Mouse (Mus musculus) midbrain, embryonic 16.5 days (tissue): ENCODE results near the gene Dlg5. TPM values are rescaled to one million over a fixed set of nuclear protein-coding genes. Genes with fewer than 3 reads are reported as not detected.

Experiments
- ATAC-seq: fragments of 200-750 bp; cut with Nextera tagmentation; 2 replicates; pipeline ENCODE4 v1.8.0; 2017; ENCODE audit warnings: moderate TSS enrichment
- H3K27ac ChIP-seq: fragments of 300-500 bp; sonication (generic); 2 replicates; pipeline ENCODE4 v1.5.1; 2014; ENCODE audit warnings: mild to moderate bottlenecking, low read length, mixed read lengths
- H3K27me3 ChIP-seq: fragments of 300-500 bp; sonication (generic); 2 replicates; pipeline ENCODE4 v1.6.1; 2014; ENCODE audit warnings: low read depth, low read length, mixed read lengths; ENCODE audit not compliant: control insufficient read depth, insufficient read depth
- H3K36me3 ChIP-seq: fragments of 300-500 bp; sonication (generic); 2 replicates; pipeline ENCODE4 v1.6.1; 2014; ENCODE audit warnings: mild to moderate bottlenecking, low read length, moderate library complexity, mixed read lengths; ENCODE audit not compliant: control insufficient read depth, insufficient read depth
- H3K4me1 ChIP-seq: fragments of 300-500 bp; sonication (generic); 2 replicates; pipeline ENCODE4 v1.6.1; 2014; ENCODE audit warnings: mild to moderate bottlenecking, low read length, mixed read lengths; ENCODE audit not compliant: control insufficient read depth, insufficient read depth
- H3K4me2 ChIP-seq: fragments of 300-500 bp; sonication (generic); 2 replicates; pipeline ENCODE4 v1.6.1; 2014; ENCODE audit warnings: mild to moderate bottlenecking, low read length, mixed read lengths
- H3K4me3 ChIP-seq: fragments of 300-500 bp; sonication (generic); 2 replicates; pipeline ENCODE4 v1.5.1; 2014; ENCODE audit warnings: low read depth, mild to moderate bottlenecking, low read length, moderate library complexity, mixed read lengths
- H3K9ac ChIP-seq: fragments of 300-500 bp; sonication (generic); 2 replicates; pipeline ENCODE4 v1.6.1; 2014; ENCODE audit warnings: low read depth, low read length, mixed read lengths
- H3K9me3 ChIP-seq: fragments of 300-500 bp; sonication (generic); replicated peaks from 2 replicates; pipeline ENCODE4 v1.6.1; 2014; ENCODE audit warnings: mild to moderate bottlenecking, low read length, mixed read lengths; ENCODE audit not compliant: control insufficient read depth, poor library complexity, severe bottlenecking
- WGBS: fragments of 180-500 bp; shearing (Covaris S2); extraction: QIAGEN DNeasy Blood & Tissue Kit; methylation state at CpG from one replicate; pipeline ENCODE4 v1.1.7; 2014; 5-methylcytosine and 5-hydroxymethylcytosine counted together
- polyA plus RNA-seq: library from polyadenylated mRNA; unstranded; fragments of >200 nt; fragmentation: Nextera tagmentation; extraction: Ambion mirVana; gene quantifications from 2 replicates; pipeline ENCODE4 v1.2.1, GENCODE M21; 2015

Dlg5 gene
- polyA plus RNA-seq, 1 experiment from 2014 or later, result 21.4 TPM

DNA sequence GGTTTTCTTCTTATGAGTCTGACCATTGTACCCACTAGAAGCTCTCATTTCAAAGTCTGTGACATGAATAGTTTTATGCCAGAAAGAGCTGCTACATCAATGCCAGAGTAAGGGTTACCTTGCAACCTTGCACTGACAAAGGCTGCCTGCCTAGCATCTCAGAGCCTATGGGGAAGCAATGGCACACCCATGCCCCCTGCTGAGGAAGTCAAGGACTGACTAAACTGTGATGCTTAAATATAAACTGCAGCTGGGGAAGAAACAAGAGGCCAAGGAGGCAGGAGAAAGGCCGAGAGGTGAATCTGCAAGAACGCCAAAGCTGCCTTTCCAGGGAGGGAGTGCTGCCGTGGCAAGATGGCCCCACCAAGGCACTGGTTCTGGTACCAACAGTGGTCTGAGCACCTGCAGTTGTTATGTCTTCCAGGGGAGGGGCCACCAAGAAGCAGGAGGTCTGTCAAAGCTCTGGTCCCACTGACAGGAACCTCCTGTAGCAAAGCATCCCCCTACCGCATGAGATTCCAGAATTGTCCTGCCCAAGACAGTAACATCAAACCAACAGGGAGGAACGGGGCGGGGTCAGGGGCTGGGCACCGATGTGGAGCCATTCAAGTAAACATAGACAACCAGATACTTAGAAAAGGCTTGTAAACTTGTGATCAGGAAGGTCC, 111.0 kb downstream of the Dlg5 start:
- peaks cover 28% of the 10 kb centered on the region for H3K36me3 ChIP-seq

DNA sequence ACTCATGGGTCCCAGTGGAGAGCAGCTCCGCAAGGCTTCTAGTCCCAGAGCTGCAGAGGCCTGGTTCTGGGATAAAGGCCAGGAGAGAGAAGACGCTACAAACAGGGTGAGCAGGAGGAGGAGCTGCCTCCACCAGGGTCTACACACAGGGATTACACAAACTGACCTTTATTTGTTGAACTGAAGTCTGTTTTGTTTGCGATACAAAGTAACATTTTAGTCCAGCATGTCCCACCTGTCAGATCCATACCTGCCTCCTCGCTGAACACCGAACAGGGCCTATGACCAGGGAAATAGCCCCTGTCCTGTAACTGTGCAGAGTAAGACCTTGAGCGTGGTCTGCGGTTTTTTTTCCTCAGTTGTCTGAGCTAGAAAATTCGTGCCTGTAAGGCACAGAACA, 111.9 kb downstream of the Dlg5 start:
- H3K4me2 ChIP-seq, result no peak overlapping the region
- no peak for ATAC-seq
- H3K4me1 ChIP-seq, result no peaks in the 10 kb centered on the region
- WGBS, result 86% methylated on average over 8 of the region's 8 CpGs
- H3K27me3 ChIP-seq, result no peaks in the 10 kb centered on the region
- peaks cover 22% of the 10 kb centered on the region for H3K36me3 ChIP-seq
- H3K9me3 ChIP-seq, result no peaks in the 10 kb centered on the region
- no peak overlapping the region for H3K27ac ChIP-seq
- H3K9ac ChIP-seq, result no peak overlapping the region
- H3K4me3 ChIP-seq, result no peak overlapping the region

More for the DNA sequence above, 111.0 kb downstream of the Dlg5 start:
- H3K4me1 ChIP-seq, result no peaks in the 10 kb centered on the region
- H3K9ac ChIP-seq, result no peak overlapping the region
- H3K27me3 ChIP-seq, result no peaks in the 10 kb centered on the region
- WGBS, result 88% methylated on average over 7 of the region's 7 CpGs
- H3K9me3 ChIP-seq, result no peaks in the 10 kb centered on the region
- H3K4me3 ChIP-seq, result no peak overlapping the region
- H3K27ac ChIP-seq, result no peak overlapping the region
- no peak overlapping the region for H3K4me2 ChIP-seq
- ATAC-seq, result no peak

DNA sequence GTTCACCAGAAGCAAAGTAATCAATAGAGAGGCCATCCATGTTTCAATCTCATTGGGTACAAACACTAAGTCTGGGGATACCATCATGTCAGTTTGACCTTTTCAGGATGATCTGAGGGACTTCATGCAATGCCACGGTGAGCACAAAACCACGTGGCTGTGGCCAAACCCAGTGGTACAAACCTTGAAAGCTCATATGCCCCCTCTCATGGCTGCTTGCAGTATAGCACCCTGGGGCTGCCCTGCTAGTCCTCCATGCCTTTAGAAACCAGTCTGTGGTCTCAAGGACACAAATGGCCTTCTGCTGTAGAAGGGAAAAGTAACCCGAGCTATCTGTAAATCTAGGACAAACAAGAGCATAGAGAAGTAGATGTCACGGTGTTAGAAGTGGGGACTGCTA, 113.6 kb downstream of the Dlg5 start:
- Histone ChIP-seq H3K9ac (no peak overlapping the region), H3K27ac (no peak overlapping the region), H3K4me3 (no peak overlapping the region), H3K36me3 (peaks cover 18% of the 10 kb centered on the region; the same call in 1 of the 2 replicates), H3K4me1 (no peaks in the 10 kb centered on the region), H3K27me3 (no peaks in the 10 kb centered on the region), H3K4me2 (no peak overlapping the region), H3K9me3 (no peaks in the 10 kb centered on the region)
- WGBS, result 53% methylated on average over 4 of the region's 4 CpGs
- ATAC-seq, result no peak

DNA sequence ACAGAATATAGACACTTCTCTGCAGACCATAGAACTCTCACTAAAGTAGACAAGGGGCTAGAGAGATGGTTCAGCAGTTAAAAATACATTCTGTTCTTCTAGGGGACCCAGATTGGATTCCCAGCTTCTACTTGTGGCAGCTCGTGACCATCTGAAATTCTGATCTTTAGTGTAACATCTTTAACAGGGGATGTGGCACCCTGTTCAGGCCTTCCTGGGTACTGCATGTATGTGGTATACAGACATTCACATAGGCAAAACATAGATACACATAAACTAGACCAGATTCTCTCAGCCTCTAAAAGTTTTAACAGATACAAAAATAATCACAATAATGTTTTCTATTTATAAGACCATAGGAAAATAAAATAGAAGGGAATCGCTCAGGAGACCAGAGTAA, 120.7 kb downstream of the Dlg5 start:
- no peak for ATAC-seq
- WGBS, result 84% methylated on average over 2 of the region's 2 CpGs

DNA sequence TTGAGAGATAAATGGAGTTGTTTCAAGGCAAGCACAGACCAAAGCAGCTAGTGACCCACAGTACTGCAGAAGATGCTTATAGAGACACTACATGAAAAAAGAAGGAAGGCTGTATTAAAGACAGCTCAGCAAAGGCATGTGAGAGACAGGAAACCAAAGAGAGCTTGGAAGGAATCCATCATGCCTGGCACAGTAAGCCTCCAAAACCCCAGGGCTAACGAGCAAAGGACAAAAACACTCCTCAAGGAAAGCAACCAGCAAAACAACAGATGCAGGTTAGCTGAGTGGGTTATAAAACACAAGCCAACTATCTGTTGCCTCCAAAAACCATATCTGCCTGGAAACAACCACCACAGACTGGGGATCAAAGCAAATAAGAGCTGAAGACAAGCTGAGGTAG, 121.5 kb downstream of the Dlg5 start:
- Histone ChIP-seq H3K9me3 (no peaks in the 10 kb centered on the region), H3K36me3 (no peaks in the 10 kb centered on the region), H3K4me3 (no peak overlapping the region), H3K27ac (no peak overlapping the region), H3K9ac (no peak overlapping the region), H3K4me1 (no peaks in the 10 kb centered on the region), H3K27me3 (no peaks in the 10 kb centered on the region), H3K4me2 (no peak overlapping the region)
- no peak for ATAC-seq
- 69% methylated on average over 1 of the region's 1 CpGs for WGBS

More for the DNA sequence above, 120.7 kb downstream of the Dlg5 start:
- Histone ChIP-seq H3K9me3 (no peaks in the 10 kb centered on the region), H3K4me3 (no peak overlapping the region), H3K9ac (no peak overlapping the region), H3K36me3 (no peaks in the 10 kb centered on the region), H3K4me1 (no peaks in the 10 kb centered on the region), H3K4me2 (no peak overlapping the region), H3K27me3 (no peaks in the 10 kb centered on the region), H3K27ac (no peak overlapping the region)

DNA sequence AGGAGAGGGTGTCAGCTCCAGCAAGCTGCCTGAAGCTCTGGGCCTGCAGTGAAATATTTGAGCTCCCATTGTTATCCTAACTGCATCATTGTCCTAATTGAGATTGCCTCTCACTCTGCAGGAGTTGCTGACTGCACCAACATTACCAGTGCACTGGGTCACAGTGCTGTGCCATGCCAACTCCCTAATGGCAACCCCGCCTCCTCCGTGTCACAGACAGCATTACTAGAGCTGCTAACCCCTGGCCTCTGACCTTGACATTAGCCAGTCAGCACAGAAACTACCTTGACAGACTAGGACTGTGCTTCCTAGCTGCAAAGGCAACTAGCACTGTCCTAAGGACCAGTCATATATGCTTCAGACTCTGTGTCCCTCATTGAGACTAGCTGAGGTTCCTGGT, 139.0 kb downstream of the Dlg5 start:
- 91% methylated on average over 2 of the region's 2 CpGs for WGBS
- H3K27me3 ChIP-seq, result no peaks in the 10 kb centered on the region
- H3K4me3 ChIP-seq, result no peak overlapping the region
- no peak overlapping the region for H3K27ac ChIP-seq
- no peak overlapping the region for H3K9ac ChIP-seq
- no peak overlapping the region for H3K4me2 ChIP-seq
- no peaks in the 10 kb centered on the region for H3K4me1 ChIP-seq
- H3K36me3 ChIP-seq, result no peaks in the 10 kb centered on the region
- ATAC-seq, result no peak
- H3K9me3 ChIP-seq, result no peaks in the 10 kb centered on the region

DNA sequence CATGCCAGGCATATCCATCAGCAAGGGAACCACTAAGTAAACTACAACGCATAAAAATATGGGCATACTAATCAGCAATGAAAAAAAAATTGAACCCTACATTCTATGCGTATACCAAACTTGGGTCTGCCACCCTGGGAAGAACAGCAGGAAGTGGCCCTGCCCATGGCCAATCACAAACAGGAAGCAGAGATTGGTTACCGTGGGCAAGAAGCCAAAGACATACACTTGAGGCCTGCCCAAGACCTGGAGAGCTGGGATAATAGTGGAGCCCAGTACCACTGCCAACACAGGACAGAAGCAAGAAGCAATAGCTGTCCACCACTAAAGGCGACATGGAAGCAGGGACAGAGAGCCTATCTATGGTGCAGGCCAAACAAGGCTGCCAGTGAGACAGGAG, 146.9 kb downstream of the Dlg5 start:
- Histone ChIP-seq H3K9me3 (no peaks in the 10 kb centered on the region), H3K4me3 (no peak overlapping the region), H3K4me2 (no peak overlapping the region), H3K9ac (no peak overlapping the region), H3K36me3 (no peaks in the 10 kb centered on the region), H3K27ac (no peak overlapping the region), H3K27me3 (no peaks in the 10 kb centered on the region), H3K4me1 (no peaks in the 10 kb centered on the region)
- 92% methylated on average over 4 of the region's 4 CpGs for WGBS
- no peak for ATAC-seq

DNA sequence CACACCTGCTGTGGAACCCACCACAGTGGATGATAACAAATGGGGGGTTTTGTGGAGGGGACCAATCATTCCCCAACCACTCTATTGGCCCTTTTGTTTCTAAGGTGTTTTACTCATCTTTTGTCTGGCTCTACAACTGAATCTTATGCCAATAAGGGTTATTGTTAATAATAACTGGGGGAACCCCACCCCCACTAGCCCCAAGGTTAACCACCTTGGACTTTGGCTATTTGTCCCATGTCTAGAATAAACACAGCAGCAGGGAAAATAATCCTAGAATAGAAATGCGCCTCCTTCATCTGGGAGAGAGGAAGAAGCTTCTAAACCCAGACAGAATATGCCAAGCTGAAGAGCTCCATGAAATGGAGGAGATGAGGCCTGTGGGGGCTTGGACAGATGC, 151.1 kb downstream of the Dlg5 start:
- no peak for ATAC-seq
- Histone ChIP-seq H3K9ac (no peak overlapping the region), H3K27ac (no peak overlapping the region), H3K36me3 (no peaks in the 10 kb centered on the region), H3K9me3 (no peaks in the 10 kb centered on the region), H3K27me3 (no peaks in the 10 kb centered on the region), H3K4me1 (no peaks in the 10 kb centered on the region), H3K4me2 (no peak overlapping the region), H3K4me3 (no peak overlapping the region)
- 95% methylated on average over 1 of the region's 1 CpGs for WGBS

DNA sequence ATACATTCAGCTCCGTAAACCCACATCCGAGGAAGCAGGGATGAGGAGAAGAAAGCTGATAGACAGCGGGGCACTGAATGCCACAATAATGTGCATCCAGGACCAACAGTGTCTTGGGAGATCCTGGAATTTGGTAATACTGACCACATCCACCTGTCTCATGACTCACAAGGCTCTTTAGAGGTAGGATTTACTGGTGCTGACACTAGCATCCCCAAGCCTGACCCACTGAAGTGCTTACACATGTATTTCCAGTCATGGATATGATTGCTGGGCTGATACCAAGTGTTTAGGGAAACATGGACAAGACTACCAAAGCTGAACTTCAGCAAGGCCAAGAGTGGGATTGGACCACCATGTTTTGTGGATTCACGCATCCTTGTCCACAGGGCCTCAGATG, 152.5 kb downstream of the Dlg5 start:
- H3K4me2 ChIP-seq, result no peak overlapping the region
- H3K9ac ChIP-seq, result no peak overlapping the region
- H3K27me3 ChIP-seq, result no peaks in the 10 kb centered on the region
- H3K4me3 ChIP-seq, result no peak overlapping the region
- no peak for ATAC-seq
- H3K4me1 ChIP-seq, result no peaks in the 10 kb centered on the region
- no peaks in the 10 kb centered on the region for H3K9me3 ChIP-seq
- no peaks in the 10 kb centered on the region for H3K36me3 ChIP-seq
- WGBS, result 96% methylated on average over 4 of the region's 4 CpGs
- no peak overlapping the region for H3K27ac ChIP-seq
